Mouse (Mus musculus): Measurements from ENCODE around the gene Gtf2a1.

DNA sequence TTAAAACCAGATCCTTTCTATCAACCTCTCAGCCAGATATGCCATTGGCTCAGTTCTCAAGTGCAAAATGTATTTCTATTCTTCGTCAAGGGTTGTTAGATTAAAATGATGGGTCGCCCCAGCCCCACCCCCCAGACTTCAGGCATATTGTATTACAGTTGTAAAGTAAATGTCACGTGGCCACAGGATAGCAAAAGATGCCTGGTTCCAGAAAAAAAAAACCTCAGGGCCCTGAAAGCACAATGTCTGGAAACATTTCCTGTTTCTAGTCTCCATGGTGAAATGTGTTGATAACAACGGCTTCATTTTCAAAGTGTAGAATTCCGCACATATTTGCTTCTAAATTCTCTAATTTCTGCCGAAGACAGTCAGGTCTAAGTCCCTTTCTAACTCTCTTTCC lies 14.3 kb upstream of the Gtf2a1 start:
- TF ChIP-seq CTCF (IDR thresholded peaks at IDR 0.05; ENCODE audit: control insufficient read depth, insufficient read depth, insufficient replicate concordance, low read depth, low read length): no peak
- no peak for TF ChIP-seq POLR2A (IDR thresholded peaks at IDR 0.05; ENCODE audit: control insufficient read depth, low read depth, low read length)

All from testis, adult 2 months (tissue).